In the genomic region with DNA sequence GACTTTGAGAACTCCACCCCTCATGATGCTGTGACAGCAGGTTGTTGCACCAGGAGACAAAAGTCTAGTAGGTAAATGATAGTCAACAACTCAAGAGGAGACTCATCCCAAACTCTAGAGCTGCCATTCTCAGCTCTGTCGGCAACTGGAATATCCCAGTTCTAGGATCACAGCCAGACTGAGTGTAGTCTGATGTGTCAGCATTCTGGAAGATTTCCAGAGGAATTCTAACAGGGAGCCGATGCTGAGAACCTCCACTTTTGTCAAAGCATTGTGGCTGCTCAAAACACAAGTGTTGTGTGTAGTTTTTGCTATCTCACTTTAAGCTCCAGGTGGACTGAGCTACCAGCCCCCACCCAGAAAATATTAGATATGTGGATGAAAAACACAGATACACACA, we compare ENCODE assay signal across 10 mouse cellular contexts.
DNase-seq lines count a peak whose midpoint lies in the region; ATAC-seq and TF ChIP-seq lines count a peak whose summit lies in the region.
"Had no signal": no experiment of that assay in that cellular context is flagged by ENCODE, and none has a peak within 500 bp of the region (broad histone marks: within the 10 kb centered on the region; RNA-seq: fewer than 3 reads in every experiment).

No protein-coding gene starts in this region.

- TF ChIP-seq CTCF in kidney, adult 2 months (conservative IDR thresholded peaks at IDR 0.05; ENCODE audit: insufficient read depth, insufficient read length, low read depth, low read length): no peak
- TF ChIP-seq CTCF in lung, postnatal 0 days (IDR thresholded peaks at IDR 0.05): no peak

- H3K9me3 ChIP-seq in lung, postnatal 0 days (ENCODE audit: low read length): no peaks in the 10 kb centered on the region
- H3K9me3 ChIP-seq in hindbrain, embryonic 13.5 days: peaks cover 3% of the 10 kb centered on the region; the same call in 1 of the 2 replicates

- no peak overlapping the region for H3K27ac ChIP-seq in kidney, adult 2 months (ENCODE audit: insufficient read depth, low read depth, low read length)
- H3K27ac ChIP-seq in lung, postnatal 0 days (ENCODE audit: low read length): no peak overlapping the region
- no peak overlapping the region for H3K27ac ChIP-seq in hindbrain, embryonic 13.5 days

- no peak for TF ChIP-seq EP300 in lung, postnatal 0 days (IDR thresholded peaks at IDR 0.05)

- no peak overlapping the region for H3K9ac ChIP-seq in lung, postnatal 0 days (replicated peaks; ENCODE audit: low read depth)
- no peak overlapping the region for H3K9ac ChIP-seq in hindbrain, embryonic 13.5 days

- no peak for TF ChIP-seq POLR2A in kidney, adult 2 months (IDR thresholded peaks at IDR 0.05; ENCODE audit: low read depth, low read length)

- H3K4me1 ChIP-seq in kidney, adult 2 months (ENCODE audit: control insufficient read depth, insufficient read depth, low read length): no peaks in the 10 kb centered on the region
- H3K4me1 ChIP-seq in lung, postnatal 0 days (ENCODE audit: insufficient read depth, low read depth, low read length): no peaks in the 10 kb centered on the region
- no peaks in the 10 kb centered on the region for H3K4me1 ChIP-seq in hindbrain, embryonic 13.5 days (replicated peaks)

- no peak for ATAC-seq in lung, postnatal 0 days
- no peak for ATAC-seq in hindbrain, embryonic 13.5 days (ENCODE audit: low FRiP score)

- 23% methylated on average over 2 of the region's 2 CpGs for WGBS in kidney, adult 2 months
- WGBS in lung, postnatal 0 days: 43% methylated on average over 2 of the region's 2 CpGs
- WGBS in hindbrain, embryonic 13.5 days: 88% methylated on average over 2 of the region's 2 CpGs

- H3K27me3 ChIP-seq in kidney, adult 2 months (replicated peaks; ENCODE audit: control insufficient read depth, insufficient read depth, low read length): no peaks in the 10 kb centered on the region
- H3K27me3 ChIP-seq in lung, postnatal 0 days (replicated peaks; ENCODE audit: insufficient read depth, low read length): no peaks in the 10 kb centered on the region
- no peaks in the 10 kb centered on the region for H3K27me3 ChIP-seq in hindbrain, embryonic 13.5 days

- no peaks in the 10 kb centered on the region for H3K36me3 ChIP-seq in kidney, adult 2 months (ENCODE audit: control insufficient read depth, insufficient read depth, low read length)
- H3K36me3 ChIP-seq in lung, postnatal 0 days (ENCODE audit: insufficient read depth, low read length): no peaks in the 10 kb centered on the region
- H3K36me3 ChIP-seq in hindbrain, embryonic 13.5 days: no peaks in the 10 kb centered on the region

- no peak overlapping the region for H3K4me2 ChIP-seq in lung, postnatal 0 days (replicated peaks; ENCODE audit: low read depth, low read length)
- no peak overlapping the region for H3K4me2 ChIP-seq in hindbrain, embryonic 13.5 days
- H3K4me2 ChIP-seq: liver, embryonic 11.5 days had no signal

- DNase-seq in kidney, adult 2 months: peak; percentile 51
- no peak for DNase-seq in kidney, adult 11 months
- DNase-seq in NIH3T3 (ENCODE audit: low read depth): peak; percentile 61
- DNase-seq in brain, adult 2 months (ENCODE audit: low read depth, low spot score): peak; percentile 71
- peak; percentile 45 for DNase-seq in lung, postnatal 0 days (ENCODE audit: low spot score)
- no peak for DNase-seq in ovary, postnatal 10 days (ENCODE audit: low spot score)
- DNase-seq: gastrocnemius, postnatal 36 days; thymus, postnatal 25 days had no signal

- H3K4me3 ChIP-seq in kidney, adult 2 months (ENCODE audit: insufficient read depth, low read depth, low read length): no peak overlapping the region
- no peak overlapping the region for H3K4me3 ChIP-seq in lung, postnatal 0 days (ENCODE audit: low read depth, low read length)
- no peak overlapping the region for H3K4me3 ChIP-seq in hindbrain, embryonic 13.5 days

Comparison
In these comparisons a context has a peak if more than half of its experiments do, and no peak if none do; other contexts are left out.
1. DNase-seq: peak in kidney, adult 2 months (single experiment), NIH3T3 (single experiment), brain, adult 2 months (single experiment) and lung, postnatal 0 days (single experiment); none in kidney, adult 11 months (single experiment) and ovary, postnatal 10 days (single experiment).